Mouse (Mus musculus): Measurements from ENCODE around the gene Phf14.
"Not testable (repeated sequence)": the region's sequence is repeated elsewhere in the genome, so short reads cannot be mapped to it uniquely, and the experiment has no call there.

Phf14 gene

GRCm38 (mm10) chr6:11907269-11908032, at the start of gene Phf14, which contains the start of gene Ndufa4:
Gene Phf14 (plus strand): TSS chr6:11907809.
Gene Ndufa4 (minus strand): TSS chr6:11907497.
- peak; percentile 92 to 93 for DNase-seq (ENCODE audit: low spot score in 2 of 2)

GRCm38 (mm10) chr6:11875364-11875763, 32.2 kb upstream of the Phf14 start:
- DNase-seq (ENCODE audit: low spot score in 2 of 2), result not testable (repeated sequence)

DNA sequence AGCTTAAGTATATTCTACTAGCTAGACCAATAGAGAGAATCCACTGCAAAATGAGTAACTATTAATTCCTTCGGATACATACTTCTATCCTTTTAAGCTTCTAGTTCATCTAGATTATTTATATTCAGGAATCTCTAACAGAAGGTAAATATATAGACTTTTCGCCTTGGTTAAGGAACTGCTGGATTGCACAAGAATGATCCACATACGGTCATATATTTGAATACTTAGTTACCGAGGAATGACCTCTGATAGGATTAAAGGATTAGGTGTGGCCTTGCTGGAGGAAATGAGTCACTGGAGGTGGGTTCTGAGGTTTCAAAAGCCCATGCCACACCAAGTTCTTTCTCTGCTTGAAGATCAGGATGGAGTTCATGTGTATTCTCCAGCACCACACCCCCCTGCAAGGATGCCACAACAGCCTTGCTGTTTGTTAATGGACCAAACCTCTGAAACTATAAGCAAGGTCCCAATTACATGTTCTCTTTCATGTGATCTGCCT, 6.7 kb upstream of the Phf14 start:
- DNase-seq (ENCODE audit: low spot score in 2 of 2), result no peak

DNA sequence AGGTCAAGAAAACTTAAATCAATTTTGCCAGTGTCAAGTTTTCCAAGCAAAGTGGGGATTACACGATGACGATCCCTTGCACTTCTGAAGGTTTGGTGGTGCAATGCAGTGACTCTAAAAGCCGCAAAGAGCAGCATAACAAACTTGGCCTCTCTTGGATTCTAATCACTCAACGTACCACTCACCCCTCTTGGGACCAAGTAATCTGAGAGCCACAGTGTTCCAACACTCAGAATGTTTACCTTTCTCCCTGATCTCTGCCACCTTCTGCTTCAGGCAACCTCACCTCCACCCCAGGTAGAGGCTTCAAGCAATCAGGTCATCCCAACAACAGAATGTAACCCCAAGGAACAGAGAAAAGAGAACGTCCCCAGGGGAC, 730 bp upstream of the Phf14 start:
- no peak for DNase-seq (ENCODE audit: low spot score in 2 of 2)

- peak in 1 of 2 experiments; percentile 1 for DNase-seq (ENCODE audit: low spot score in 2 of 2)
These were observed 561 bp downstream of the Phf14 start for GRCm38 (mm10) chr6:11908170-11908569.

DNA sequence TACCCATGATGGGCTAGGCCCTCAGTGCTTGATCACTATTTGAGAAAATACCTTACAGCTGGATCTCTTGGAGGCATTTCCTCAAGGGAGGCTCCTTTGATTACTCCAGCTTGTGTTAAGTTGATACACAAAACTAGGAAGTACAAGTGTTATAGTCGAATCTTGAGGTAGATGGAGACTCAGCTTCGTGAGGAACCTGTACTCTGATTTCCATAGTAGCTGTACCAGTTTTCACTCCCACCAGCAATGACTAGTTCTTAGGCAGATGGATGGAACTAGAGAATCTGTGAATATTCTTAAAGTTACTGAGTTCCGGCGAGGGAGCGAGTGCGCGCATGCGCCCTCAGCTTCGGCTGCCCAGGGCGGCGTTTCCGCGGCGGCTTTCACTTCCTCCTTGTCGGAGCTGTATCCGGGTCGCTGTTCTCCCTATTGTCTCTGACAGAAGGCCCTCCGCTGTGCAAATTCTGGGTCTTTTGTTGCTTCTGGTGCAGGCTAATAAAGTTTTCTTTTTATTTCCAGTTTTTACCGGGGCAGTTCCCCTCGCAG, 18.0 kb downstream of the Phf14 start:
- DNase-seq (ENCODE audit: low spot score in 2 of 2), result peak; percentile 81 to 89

GRCm38 (mm10) chr6:11926082-11926595, 18.5 kb downstream of the Phf14 start:
- DNase-seq (ENCODE audit: low spot score in 2 of 2), result peak in 1 of 2 experiments; percentile 5

GRCm38 (mm10) chr6:11927485-11927884, 19.9 kb downstream of the Phf14 start:
- DNase-seq (ENCODE audit: low spot score in 2 of 2), result no peak

GRCm38 (mm10) chr6:11933403-11933802, 25.8 kb downstream of the Phf14 start:
- DNase-seq (ENCODE audit: low spot score in 2 of 2), result no peak

DNA sequence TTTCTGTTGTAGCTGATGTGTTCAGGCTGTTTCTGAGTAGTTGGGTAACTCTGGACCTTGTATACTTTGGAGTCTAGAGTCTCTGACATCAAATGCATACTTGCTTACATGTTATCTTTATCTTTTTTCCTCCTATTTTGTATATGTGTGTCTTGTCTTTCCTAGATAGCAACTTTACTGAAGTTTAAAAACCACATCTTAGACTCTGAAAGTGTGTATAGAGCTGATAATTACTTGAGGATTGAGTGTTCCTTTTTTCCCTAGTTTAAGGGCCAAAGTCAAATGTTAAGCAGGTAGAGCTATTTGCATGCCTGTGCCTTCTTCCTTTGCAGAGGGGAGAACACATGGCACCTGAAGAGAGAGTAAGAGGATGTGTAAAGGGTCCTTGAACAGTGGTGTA, 33.3 kb downstream of the Phf14 start:
- no peak for DNase-seq (ENCODE audit: low spot score in 2 of 2)

DNA sequence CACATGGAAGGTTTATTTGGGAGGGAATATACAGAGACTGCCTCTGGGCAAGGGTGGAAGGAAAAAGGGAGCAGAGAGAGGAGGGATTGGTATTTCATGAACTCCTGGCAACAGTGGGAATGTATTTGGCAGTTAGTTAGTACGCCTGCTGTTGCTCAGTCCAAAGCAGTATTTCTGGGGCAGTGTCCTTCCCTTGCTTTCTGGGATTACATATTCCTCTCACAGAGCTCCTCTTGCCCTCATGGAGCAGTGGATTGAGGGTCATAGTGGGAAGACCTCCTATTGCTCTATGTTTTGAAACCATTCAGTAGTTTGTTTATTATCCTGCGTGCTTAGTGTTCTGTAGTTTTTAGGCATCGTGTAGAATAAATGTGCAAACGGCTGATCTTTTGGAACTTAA, 34.5 kb downstream of the Phf14 start:
- no peak for DNase-seq (ENCODE audit: low spot score in 2 of 2)

DNA sequence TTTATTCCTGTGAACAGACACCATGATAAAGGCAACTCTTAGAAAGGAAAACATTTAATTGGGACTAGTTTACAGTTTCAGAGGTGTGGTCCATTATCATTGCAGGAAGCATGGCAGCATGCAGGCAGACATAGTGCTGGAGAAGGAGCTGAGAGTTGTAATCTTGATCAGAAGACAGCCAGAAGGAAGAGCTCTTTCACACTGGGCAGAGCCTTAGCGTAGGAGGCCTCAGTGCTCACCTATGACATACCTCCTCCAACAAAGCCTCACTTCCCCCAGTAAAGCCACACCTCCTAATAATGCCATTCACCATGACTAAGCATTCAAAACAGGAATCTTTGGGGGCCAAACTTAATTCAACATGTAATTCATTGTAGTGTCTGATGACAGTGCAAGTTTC, 40.5 kb downstream of the Phf14 start:
- DNase-seq (ENCODE audit: low spot score in 2 of 2), result no peak

DNA sequence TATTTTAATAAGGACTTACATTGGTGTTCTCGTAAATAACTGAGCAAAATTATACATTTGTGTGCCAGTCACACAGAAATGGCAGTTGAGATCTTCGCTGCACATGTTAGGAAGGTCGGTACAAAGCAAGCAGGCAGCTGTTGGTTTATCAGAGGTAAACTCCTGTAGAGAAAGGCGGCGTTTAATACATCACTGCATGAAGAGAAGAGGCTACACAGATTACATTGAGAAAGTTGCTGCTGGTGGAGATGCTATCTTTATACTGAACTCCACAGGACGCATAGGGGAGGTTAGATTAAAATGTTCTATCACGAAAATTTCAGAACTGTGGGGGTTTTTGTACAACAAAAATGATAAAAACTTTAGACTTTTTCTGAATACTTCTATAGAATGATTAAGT, 52.6 kb downstream of the Phf14 start:
- no peak for DNase-seq (ENCODE audit: low spot score in 2 of 2)

DNA sequence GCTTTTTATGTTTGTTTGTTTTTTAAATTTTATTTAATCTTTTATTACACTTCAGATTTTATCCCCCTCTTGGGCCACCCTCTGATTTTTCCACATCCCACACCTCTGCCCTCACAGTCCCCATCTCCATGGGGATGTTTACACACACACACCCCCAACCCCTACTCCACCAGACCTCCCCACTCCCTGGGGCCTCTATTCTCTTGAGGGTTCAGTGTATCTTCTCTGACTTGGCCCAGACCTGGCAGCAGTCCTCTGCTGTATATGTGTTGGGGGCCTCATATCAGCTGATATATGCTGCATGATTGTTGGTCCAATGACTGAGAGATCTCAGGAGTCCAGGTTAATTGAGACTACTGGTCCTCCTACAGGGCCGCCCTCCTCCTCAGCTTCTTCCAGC, 86.2 kb downstream of the Phf14 start:
- DNase-seq (ENCODE audit: low spot score in 2 of 2), result no peak

DNA sequence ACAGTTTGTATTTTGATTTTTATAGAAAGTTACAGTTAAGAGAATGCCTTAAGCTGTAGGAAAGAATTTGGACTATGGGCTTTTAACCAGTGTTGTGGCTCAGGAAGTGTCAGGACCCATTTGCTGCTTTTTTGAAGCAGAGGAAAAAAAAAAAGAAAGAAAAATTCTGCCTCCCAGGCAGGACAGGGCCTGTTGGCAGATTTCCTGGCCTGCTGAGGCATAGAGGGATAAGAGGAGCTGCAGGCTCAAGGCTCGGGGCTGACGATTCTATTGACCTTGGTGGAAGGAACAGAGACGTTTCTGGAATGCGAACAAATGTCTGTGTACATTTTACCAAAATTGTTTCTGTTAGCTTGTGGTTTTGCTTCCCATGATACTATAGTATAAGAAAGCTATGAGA, 91.0 kb downstream of the Phf14 start:
- no peak for DNase-seq (ENCODE audit: low spot score in 2 of 2)

GRCm38 (mm10) chr6:11999506-11999905, 91.9 kb downstream of the Phf14 start:
- DNase-seq (ENCODE audit: low spot score in 2 of 2), result no peak

GRCm38 (mm10) chr6:12005455-12005854, 97.8 kb downstream of the Phf14 start:
- no peak for DNase-seq (ENCODE audit: low spot score in 2 of 2)

DNA sequence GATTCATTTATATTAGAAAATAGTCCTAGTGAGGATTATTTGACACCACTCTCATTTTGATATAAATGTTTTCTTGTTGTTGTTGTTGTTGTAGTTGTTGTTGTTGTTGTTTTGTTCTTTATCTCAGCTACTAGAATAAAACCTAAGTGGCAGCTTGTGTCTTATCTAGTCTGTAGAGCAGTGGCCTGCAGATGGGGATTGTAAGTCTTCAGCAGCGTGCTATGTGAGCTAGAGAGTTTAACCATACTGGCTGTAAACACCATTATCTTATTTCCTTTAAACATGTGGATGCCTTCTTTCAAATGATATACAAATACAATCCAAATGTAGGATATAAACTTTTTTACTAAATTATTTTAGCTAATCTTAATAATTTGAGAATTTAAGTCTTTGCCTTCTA, 98.4 kb downstream of the Phf14 start:
- no peak for DNase-seq (ENCODE audit: low spot score in 2 of 2)

DNA sequence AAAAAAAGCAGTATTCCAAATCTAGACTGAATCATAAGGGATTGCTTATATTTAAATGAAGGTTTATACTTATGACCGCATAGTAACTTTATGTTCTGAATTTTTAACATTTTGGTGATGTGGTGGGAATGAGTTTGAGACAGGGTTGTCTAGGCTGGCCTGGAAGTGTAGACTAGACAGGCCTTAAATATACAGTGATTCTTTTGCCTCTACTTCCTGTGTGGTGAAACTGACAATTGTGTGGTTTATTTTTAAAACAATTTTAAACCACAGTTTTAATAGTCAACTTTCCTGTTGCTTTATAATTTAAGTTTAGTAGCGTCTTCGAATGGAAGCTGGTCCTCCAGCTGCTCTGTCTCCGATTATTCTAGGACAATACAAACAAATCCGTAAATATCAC, 104.5 kb downstream of the Phf14 start:
- no peak for DNase-seq (ENCODE audit: low spot score in 2 of 2)

DNA sequence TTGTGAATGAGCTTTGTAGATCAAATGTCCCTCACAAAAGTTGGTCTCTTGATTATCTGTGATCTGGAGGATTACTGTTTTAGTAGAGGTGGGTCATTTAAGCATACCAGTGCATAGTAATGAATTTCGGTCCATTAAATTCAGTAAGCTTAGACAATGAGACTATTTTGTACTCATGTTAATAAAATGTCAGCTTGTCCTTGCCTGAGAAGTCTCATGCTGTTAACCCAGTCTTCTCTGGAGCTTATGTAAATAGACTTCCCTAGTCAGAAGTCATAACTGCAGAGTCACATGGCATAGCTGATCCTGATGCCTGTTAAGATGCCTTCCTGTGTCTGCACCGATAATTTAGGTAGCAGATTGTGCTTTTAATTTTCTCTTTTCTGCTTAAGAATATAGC, 106.4 kb downstream of the Phf14 start:
- DNase-seq (ENCODE audit: low spot score in 2 of 2), result no peak

- DNase-seq (ENCODE audit: low spot score in 2 of 2), result no peak
These were observed 107.1 kb downstream of the Phf14 start for GRCm38 (mm10) chr6:12014733-12015132.

- no peak for DNase-seq (ENCODE audit: low spot score in 2 of 2)
These were observed 112.1 kb downstream of the Phf14 start for GRCm38 (mm10) chr6:12019736-12020135.

DNA sequence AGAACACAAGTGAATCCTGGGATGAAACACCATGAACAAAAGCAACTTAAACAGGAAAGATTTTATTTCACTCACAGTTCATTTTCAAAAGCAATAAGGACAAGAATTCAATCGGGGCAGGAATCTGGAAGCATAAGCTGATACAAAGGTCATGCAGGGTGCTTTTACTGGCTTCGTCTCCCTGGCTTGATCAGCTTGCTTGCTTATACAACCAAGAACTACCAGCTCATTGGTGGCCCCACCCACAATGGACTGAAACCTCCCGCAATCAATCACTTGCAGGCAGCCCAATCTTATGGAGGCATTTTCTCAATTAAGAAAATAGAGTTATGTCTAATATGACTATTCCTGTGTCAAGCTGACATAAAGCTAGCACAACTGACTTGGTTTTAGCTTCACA, 112.5 kb downstream of the Phf14 start:
- DNase-seq (ENCODE audit: low spot score in 2 of 2), result no peak
